Mouse (Mus musculus): ENCODE measurements around the gene Tbxas1. TPM values are rescaled to one million over a fixed set of nuclear protein-coding genes. Genes with fewer than 3 reads are reported as not detected.
A peak's percentile ranks its signal among the peaks of the same experiment; 100 is the strongest.

Tbxas1 gene
- total RNA-seq, 2 experiments from 2014 or later: 2.1 to 2.3 TPM

- no peak for DNase-seq
Measured at GRCm38 (mm10) chr6:39054206-39054864, 179.1 kb downstream of the Tbxas1 start.

GRCm38 (mm10) chr6:39054878-39055508 is 179.8 kb downstream of the Tbxas1 start:
- DNase-seq: no peak

- DNase-seq: no peak
Measured at GRCm38 (mm10) chr6:39055831-39056261, 180.6 kb downstream of the Tbxas1 start.

GRCm38 (mm10) chr6:39057161-39057560 is 182.0 kb downstream of the Tbxas1 start:
- no peak for DNase-seq

GRCm38 (mm10) chr6:39058389-39058788 is 183.2 kb downstream of the Tbxas1 start:
- no peak for DNase-seq

GRCm38 (mm10) chr6:39058936-39059335 is 183.7 kb downstream of the Tbxas1 start:
- DNase-seq: no peak

GRCm38 (mm10) chr6:39059547-39060497 is 184.6 kb downstream of the Tbxas1 start:
- no peak for DNase-seq

- DNase-seq: no peak
Measured at GRCm38 (mm10) chr6:39061180-39061579, 186.0 kb downstream of the Tbxas1 start.

GRCm38 (mm10) chr6:39063541-39063940 is 188.3 kb downstream of the Tbxas1 start:
- no peak for DNase-seq

GRCm38 (mm10) chr6:39066935-39067578 is 191.9 kb downstream of the Tbxas1 start:
- DNase-seq: peak; percentile 73 to 77

- no peak for DNase-seq
Measured at GRCm38 (mm10) chr6:39072664-39073063, 197.5 kb downstream of the Tbxas1 start.

- DNase-seq: no peak
Measured at GRCm38 (mm10) chr6:39074186-39074585, 199.0 kb downstream of the Tbxas1 start.

- no peak for DNase-seq
Measured at GRCm38 (mm10) chr6:39076498-39076897, 201.3 kb downstream of the Tbxas1 start.

GRCm38 (mm10) chr6:39104631-39105030 is 229.4 kb downstream of the Tbxas1 start:
- DNase-seq: no peak

- no peak for DNase-seq
Measured at GRCm38 (mm10) chr6:39106812-39107211, 231.6 kb downstream of the Tbxas1 start.

- DNase-seq: no peak
Measured at GRCm38 (mm10) chr6:39112701-39113100, 237.5 kb downstream of the Tbxas1 start.

- no peak for DNase-seq
Measured at GRCm38 (mm10) chr6:39113141-39113540, 237.9 kb downstream of the Tbxas1 start.

- DNase-seq: no peak
Measured at GRCm38 (mm10) chr6:39115438-39115837, 240.2 kb downstream of the Tbxas1 start.

GRCm38 (mm10) chr6:39117584-39118455 is 242.6 kb downstream of the Tbxas1 start, which contains the start of gene Parp12:
Gene Parp12 (minus strand): TSS chr6:39118349.
- peak; percentile 37 to 49 for DNase-seq

GRCm38 (mm10) chr6:39118456-39118881 is 243.3 kb downstream of the Tbxas1 start:
- no peak for DNase-seq

GRCm38 (mm10) chr6:39120685-39121084 is 245.5 kb downstream of the Tbxas1 start:
- DNase-seq: no peak

All from layer of hippocampus, postnatal 36 days (tissue).